Mouse (Mus musculus) small intestine, adult 2 months (tissue): ENCODE results near the gene Anks1.

Experiments
- CTCF ChIP-seq: fragments of 200-500 bp; IDR thresholded peaks from 2 replicates; pipeline ENCODE4 v1.5.1; 2012; ENCODE audit warnings: low read depth, mild to moderate bottlenecking, control low read depth, inconsistent platforms, low read length, moderate library complexity, mixed read lengths; ENCODE audit not compliant: insufficient replicate concordance, insufficient read length; ENCODE audit errors: extremely low read depth
- POLR2A ChIP-seq: fragments of 200-500 bp; IDR thresholded peaks from 2 replicates; pipeline ENCODE4 v1.6.1; 2012; ENCODE audit warnings: low read depth, mild to moderate bottlenecking, control low read depth, inconsistent platforms, low read length, moderate library complexity

DNA sequence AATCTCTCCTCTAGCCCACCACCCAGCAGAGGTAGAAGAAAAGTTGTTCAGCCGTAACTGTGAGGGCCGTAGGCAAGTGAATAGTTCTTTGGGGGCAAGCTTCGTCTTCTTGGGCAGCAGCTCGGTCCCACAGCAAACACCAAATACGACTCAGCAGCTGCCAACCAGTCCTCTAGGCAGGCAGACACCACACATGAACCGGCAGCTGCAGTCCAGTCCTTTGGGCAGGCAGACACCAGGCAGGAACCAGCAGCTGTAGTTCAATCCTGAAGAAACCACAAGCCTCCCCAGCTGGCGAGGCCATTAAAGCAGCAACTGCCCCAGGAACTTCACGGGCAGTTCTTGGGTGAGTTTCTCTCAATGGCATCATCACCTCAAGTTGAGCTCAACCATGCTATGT is 203.2 kb downstream of the Anks1 start:
- no peak for TF ChIP-seq CTCF
- TF ChIP-seq POLR2A, result no peak
